Mouse (Mus musculus) CD4-positive, CD25-positive, alpha-beta regulatory T cell, adult 2 months (primary cell): Measurements from ENCODE around the gene Arel1.

Experiments
- DNase-seq: peaks from one replicate; pipeline ENCODE4 v3.0.0-alpha.2; 2012; ENCODE audit warnings: low read depth, low spot score

Gene Arel1

DNA sequence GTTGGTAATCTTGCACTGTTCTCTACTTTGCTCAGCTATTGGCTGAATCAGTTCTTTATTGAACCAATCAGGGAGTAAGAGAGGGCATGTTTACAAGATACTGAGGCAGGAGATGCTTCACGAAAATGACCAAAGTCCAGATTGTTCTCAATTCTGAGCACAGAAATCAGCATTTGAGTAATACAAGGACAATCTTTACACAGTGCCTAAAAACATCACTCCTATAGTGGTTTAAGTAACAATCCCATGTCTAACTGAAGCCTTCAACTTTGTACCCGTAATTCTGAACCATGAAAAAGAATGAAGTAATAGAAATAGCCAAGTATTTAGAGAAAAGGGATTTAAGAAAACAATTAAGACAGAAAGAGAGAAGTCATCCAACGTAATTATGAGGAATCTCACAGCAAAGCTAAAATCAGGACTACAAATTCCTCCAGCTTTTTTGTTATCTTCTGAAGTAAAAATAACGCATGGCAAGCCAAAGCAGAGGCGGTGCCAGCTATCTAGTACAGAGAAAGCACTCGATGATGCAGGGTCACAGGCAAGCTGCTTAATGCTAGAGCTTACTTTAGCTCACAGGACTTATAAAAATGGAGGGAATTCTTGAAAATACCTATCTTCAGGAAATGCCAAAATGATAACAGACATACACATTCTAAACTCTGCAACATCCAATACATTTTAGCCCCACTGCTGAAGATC, 22.0 kb downstream of the Arel1 start:
- DNase-seq: no peak

DNA sequence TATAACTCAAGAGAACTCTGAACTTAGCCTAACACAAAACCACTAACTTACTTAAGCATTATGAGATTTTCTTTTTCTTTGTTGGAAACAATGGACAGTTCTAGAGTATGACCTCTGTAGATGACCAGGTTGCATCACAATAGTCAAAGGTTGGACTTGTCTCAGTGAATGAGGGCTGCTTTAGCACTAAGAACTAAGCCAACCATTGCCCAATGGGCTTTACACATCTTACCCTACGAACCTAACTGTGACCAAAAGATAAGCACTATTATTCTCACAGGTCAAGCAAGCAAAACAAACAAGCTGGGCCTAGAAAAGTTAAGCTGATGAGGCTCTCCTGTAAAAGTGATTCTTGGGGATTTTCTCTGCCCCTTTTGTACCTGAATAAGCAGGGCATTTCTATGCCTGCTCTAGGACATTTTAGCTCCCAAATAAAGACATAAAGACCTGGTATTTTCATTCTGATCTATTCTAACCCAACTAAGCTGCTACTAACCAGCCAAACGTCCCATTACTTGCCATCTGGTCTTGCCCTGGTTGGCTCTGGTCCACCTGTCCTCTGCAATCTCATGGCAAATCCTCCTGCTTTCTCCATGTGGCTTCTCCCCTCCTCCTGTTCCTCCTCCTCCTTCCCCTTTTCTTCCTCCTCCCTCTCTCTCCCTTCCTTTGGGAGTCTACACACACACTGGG, 22.7 kb downstream of the Arel1 start:
- no peak for DNase-seq

DNA sequence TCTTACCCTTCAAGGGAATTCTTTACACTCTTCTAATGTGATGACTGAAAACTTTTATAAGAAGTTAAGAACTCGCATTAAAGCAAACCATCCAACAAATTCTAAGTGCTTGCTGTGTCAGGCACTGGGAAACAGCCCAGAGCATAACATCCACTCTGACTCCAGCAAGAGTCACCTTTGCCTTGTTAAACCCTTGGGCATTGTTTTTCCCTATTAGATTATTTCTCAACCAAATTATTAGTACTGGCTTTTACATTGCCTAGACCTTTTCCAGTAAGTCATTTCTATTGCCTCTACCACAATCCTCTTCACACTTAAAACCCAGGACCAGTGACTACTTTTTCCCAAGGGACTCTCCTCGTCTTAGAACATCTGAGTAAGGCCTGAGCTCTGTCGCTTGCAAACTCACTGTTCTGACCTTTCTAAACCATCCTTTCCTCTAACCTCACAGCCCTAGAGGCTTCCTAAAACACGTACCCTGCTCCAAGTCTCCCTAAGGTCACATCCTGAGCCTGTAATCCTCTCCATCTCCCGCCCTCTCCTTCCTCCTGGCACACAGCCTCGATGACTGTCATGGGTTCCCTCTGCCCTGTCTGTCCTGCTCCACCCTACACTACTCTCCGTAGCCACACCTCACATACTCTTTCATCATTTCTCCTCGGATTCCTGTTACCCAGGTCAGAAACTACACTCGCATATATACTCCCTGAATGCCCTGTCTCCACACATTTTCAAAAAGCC, 25.7 kb downstream of the Arel1 start:
- no peak for DNase-seq

DNA sequence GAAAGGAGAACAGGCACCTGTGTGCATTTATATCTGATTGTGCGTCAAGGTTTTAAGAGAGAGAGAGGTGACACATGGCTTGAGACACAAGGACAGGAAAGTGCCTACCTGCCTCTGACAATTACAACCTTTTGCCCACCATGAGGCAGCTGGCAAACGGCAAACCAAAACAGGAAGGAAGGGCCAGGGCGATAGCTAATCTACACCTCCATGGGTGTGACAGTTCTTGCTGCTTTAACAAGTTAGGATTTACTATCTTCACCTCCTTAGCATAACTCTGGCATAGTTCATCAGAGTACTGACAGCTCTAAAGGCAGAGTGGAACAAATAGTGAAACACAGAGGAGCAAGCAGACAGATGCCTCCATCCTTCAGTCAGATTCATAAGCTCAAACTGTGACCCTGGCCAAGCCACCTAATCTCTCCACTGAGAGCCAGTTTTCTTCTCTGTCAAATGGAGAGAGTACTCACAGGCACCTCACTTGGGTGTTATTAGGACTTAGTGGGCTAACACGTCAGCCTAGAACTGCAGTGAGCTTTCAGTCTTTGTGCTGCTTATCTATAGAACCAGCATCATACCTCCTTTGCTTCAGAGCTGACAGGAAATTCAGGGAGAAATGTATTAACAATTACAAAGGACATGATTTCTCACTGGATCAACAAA, 26.4 kb downstream of the Arel1 start:
- no peak for DNase-seq

DNA sequence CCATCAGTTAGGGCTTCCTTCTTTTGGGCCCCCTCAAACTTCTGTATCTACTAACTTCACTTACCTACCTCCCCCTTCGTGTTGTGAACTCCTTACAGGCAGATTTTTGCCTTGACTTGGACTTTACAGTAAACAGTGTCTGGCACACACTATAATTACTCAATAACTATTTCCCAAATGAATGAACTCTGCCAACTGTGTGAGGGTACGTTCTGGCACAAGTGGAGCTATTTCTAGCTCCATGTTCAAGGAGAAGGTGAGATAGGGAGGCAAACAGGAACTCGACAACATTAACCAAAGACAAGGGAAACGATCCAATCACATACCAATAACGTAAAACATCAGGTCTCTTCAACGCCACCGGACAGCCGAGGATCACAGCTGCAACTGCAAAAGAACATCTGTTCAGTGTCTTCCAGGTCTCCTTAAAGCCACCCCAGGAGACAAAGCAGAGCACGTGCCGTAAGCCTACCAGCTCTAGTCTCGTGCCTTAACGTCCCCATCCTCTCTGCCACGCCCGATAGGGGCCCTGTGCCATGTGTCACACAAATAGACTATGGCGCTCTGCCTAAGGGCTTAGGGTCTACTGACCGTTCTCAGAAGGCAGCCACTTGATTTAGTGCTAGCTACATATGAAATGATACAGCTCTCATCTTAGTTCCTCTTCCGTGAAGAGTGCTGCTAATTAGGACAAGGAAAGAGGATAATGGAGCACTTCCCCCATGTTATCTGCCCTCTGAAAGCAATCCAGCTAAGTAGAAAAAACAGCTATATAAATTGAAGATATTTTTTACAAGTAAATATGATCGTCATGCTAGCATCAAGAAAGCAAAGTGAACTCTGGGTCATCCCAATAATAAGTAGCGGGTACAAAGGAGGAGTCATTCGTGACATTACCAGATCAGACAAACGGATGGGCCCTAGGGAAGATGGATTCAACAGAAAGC, 27.4 kb downstream of the Arel1 start:
- DNase-seq: no peak

DNA sequence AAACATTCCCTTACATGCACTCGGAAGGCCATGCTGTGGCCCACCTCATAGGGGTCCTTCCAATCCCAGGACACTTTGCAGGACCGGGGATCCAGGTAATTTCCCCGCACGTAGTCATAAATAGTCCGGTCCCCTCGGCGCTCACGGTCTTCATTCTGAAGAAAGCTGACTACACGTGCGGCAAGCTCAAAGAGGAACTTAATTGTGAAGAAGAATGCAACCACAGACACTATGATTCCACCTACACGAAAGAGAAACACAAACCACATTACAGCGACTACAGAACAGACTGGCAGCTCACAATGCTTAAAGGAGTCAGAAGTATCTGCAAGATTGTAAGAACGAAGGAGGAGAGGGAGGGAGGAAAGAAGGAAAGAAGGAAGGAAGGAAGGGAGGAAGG, 29.0 kb downstream of the Arel1 start:
- peak; percentile 6 for DNase-seq

DNA sequence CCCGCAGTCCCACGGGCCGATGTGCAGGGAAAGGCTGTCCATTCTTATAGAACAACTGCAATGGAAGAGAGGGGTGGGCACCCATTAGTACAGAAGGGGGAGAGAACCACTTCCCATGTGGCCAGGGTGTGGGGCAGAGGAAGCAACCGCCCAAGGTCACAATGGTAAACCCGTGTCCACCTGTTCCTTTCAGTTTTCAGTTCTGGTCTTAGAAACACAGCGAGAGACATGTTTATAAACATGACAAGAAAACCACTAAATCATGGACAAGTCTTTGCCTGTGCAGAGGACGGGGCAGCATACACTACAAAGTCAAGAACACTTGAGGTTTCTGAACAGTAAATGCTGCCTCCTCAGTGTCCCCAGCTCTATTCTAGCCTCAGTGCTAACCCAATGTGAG, 30.4 kb downstream of the Arel1 start:
- no peak for DNase-seq

DNA sequence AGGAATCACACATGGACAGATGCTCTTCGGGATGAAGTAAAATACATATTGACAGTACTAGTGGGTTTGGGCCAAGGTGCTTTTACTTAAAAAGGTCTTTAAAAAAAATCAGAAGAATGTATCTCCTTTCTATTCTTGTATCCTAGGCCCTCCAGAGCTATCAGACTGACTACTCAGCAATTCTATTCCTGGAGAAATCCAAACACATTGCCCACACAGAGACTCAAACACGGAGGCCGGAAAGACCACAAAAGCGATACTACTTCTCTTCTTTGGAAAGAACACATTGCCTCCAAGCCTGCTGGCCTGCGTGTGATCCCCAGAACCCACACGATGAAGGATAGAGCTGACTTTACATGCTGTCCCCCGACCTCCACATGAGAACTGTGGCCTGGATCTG, 31.6 kb downstream of the Arel1 start:
- DNase-seq: no peak

DNA sequence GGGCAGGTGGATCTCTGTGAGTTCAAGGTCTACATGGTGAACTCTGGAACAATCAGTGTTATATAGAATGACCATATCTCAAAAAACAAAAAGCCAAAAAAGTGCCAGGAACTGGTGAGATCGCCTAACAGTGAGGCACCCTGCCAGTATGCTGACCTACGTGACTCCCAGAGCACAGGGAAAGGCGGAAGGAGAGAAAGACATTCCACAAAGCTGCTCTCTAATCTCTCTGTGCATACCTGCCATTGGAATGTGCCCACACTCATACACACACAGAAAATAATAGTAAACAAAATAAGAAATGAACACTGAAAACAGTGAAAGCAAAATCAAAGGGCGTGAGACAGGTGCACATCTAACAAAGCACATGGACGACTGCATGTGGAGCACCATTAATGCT, 35.4 kb downstream of the Arel1 start:
- no peak for DNase-seq

DNA sequence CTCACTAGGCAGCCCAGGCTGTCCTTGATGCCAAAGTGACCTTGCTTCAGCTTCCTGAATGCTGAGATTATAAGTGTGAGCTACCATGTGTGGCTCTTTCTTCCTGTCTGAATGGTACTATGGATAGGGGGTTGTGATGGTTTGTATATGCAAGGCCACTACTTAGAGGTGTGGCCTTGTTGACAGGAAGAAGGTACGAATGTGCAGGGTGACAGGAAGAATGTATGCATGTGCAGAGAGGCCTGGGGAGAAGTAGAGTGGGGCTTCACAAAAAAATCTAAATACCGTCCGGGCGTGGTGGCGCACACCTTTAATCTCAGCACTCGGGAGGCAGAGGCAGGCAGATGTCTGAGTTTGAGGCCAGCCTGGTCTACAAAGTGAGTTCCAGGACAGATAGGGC, 38.5 kb downstream of the Arel1 start:
- DNase-seq: no peak

DNA sequence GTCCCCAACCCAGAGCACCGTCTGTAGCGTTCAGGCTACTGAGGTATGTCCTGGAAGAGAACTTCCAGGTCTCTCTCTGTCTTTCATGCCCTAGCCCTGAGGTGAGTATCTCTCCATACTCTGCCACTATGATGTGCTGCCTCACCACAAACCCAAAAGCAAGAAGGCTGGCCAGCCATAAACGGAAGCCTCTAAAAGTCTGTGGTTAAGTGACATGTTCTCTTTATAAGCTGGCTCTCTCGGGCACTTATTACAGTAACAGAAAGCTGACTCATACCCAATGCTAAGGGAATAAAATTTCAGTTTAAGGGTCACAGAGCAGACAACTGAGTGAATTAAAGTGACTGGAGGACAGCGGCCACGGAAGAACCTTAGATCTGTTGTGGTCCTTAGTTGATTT, 44.2 kb downstream of the Arel1 start:
- no peak for DNase-seq

DNA sequence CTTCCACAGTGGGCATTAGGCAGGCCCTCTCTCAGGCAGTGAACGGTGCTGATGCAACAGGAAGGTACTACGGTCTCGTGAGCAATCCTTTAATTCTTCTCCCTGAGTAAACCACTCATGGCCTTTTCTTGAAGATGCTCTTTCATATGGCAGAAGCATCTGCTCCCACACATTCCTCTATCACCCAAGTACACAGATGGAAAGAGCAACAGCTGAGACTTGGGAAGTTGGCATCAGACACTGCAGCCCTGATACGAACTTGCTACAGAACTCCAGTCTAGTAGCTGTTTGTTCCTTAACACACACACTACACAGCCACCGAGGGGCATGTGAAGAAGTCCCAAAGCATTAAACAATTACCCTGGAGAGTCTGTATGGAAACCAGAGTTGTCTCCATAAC, 46.4 kb downstream of the Arel1 start:
- DNase-seq: no peak

DNA sequence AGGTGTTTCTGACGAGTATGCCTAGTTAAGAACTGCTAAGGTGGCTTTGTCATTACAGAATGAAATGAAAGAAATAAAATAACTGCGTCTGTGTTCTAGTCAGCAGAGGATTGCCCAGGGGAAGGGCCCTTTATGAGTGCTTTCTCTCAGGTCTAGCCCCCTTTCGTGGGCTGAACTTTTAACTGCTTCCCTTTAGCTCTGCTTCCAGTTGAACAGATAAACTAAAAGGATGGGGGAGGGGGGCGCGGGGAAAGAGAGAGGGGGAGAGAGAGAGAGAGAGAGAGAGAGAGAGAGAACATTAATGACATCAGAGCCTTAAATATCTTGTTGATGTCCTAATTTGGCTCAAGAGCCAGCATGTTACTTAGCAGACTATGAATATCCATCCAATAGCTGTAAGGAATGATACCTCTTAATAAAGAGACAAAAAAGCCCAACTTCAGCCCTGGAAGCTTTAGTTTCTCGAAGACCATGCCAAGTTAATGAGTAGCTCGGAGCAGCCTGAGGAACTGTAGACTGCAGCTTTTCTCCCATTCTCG, 48.8 kb downstream of the Arel1 start:
- DNase-seq: no peak

DNA sequence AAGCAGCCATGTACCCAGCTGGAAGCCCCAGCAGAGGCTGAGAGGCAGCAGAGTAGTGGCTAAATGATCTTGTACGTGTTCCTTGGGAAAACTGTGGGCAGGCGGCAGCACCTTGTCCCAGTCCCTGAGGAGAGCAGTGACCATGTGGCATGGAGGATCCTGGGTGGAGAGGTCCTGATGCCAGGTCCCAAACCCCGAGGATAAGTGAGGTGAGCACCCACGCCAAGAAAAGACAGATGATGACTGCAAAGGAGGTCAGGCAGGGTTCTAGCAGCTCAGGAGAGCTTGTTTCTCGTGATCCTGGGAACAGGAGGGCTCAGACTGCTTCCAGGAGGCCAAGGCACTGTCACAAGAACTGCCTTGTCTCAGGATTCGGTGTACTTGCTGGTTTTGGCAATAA, 51.9 kb downstream of the Arel1 start:
- DNase-seq: no peak

DNA sequence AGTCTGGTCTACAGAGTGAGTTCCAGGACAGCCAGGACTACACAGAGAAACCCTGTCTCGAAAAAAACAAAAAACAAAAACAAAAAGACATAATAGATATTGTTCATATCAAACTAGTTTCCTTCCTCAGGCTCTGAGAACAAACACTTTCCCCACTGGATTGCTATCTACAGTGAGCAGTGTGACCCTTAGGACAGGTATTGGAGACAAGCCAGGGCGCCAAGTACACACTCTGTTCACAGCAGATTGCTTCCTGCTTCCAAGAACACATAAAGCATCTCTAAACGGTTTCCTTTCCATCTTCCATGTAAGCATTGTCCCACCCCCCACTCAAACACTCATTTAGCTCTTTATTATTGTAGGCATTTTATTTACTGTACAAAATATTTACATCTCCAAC, 52.9 kb downstream of the Arel1 start:
- DNase-seq: no peak

DNA sequence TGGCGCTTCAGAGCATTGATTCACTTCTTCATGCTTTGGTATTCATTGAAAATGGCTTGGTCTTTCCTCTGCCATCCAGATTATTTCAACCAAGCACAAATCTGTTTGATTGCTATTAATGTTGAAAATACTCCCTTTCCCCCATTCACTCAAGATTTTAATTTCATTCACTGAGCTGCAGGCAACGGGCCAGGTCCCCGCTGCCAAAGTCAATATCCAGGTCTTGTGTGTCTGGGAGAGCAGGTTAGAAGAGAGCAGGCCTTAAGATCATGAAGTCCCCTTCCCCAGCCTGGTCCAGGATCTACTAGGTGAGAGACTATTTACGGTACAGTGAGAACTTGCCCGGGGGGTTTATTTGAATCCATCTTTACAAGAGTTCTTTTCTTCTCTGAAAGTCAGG, 55.7 kb downstream of the Arel1 start:
- no peak for DNase-seq

DNA sequence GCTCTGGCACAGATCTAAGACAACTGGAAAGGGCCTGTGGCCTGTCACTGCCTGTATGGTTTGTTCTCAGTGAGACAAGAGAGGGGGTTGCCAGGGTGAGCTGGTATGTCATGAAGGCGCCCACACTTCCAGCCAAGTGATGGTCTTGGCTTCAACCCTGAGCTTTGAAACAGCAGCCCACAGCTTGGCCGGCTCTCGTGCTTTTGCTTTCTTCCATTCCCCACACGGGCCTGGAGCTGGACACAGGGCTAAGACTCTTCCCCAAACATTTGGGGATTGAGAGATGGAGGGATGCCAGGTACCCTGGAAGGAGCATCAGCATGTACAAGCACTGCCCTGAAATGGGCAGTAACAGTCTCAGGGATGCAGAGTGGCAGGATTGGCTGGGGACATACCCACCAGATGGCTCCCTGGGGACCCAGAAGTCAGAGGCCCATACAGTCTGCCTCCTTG, 58.0 kb downstream of the Arel1 start:
- no peak for DNase-seq

DNA sequence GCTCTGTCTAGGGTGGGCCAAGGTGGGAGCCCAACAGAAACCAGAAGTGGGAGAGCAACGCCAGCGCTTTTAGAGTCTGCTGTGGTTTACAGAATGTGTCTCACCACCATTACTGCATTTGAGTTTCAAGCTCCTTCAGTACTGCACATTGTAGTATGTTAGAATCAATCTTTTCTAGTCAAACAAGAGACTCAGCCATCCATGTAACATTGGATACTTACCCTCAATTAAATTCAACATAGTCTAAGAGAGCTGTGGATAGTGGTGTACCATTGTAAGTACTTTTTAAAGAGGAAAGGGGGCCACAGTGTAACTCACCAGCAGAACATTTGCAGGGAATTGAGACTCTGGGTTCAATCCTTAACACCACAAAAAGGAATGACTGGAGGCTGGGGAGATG, 59.1 kb downstream of the Arel1 start:
- no peak for DNase-seq

DNA sequence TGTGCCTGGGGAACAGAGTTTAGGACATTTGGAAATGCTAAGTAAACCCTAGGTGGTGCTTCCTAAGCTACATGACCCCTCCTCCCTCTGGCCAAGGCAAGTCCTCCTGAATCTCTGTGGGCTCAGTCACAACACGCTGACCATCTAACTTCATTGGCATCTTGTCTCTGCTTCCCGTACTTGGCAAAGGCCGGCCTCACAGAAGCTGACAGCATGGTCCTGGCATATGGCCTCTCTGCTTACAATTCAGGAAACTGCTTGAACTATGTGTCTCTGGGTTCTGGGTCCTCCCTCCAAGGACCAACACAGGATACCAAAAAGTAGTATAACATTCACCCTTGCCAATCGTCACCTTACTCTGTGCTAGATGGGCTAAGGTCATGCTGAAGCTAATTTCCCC, 60.6 kb downstream of the Arel1 start:
- DNase-seq: no peak

DNA sequence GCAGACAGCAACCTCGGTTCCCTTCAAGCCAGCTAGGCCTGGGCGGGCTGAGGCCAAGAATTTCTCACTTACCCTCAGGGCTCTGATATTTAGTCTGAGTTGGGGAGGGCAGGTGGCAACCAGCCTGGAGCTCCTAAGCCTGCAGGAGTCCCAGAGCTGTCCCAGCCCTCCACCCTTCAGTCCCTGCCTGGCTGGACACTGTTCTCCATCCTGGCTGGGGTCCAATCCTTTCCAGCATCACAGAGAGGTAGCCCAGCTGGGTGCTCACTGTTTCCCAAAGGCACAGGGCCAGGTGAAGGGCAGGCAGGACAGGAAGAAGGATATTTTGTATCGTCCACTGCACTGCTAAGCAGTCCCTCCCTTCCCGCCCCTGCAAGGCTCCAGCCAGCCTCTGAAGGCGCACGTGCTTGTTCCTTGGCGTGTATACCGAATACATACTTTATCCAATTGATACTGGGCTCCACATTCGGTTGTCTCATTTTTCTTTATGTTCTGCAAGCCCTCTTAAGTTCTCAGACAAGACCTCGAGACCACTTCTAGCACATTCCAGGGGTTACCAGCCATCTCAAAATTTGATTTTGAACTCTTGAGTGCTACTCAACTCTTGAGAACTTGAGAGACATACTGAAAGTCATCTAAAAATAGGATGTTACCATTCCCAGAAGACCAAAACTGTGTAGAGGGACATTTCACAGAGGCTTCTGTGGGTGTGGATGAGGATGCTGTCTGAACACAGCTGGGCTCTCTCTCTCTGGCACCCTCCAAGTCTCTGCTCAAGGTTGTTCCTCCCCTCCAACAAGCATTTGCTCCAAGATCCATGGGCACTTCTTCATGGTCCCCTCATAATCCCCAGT, 62.8 kb downstream of the Arel1 start:
- no peak for DNase-seq
